Mouse (Mus musculus) thymus, adult 18-20 months (tissue): ENCODE measurements around the gene Evx2.

Source experiments
- DNase-seq, 2 experiments: peaks; one replicate each; pipeline ENCODE4 v3.0.0; 2022; ENCODE audit warnings: mixed read lengths in 2 of 2

Gene Evx2

DNA sequence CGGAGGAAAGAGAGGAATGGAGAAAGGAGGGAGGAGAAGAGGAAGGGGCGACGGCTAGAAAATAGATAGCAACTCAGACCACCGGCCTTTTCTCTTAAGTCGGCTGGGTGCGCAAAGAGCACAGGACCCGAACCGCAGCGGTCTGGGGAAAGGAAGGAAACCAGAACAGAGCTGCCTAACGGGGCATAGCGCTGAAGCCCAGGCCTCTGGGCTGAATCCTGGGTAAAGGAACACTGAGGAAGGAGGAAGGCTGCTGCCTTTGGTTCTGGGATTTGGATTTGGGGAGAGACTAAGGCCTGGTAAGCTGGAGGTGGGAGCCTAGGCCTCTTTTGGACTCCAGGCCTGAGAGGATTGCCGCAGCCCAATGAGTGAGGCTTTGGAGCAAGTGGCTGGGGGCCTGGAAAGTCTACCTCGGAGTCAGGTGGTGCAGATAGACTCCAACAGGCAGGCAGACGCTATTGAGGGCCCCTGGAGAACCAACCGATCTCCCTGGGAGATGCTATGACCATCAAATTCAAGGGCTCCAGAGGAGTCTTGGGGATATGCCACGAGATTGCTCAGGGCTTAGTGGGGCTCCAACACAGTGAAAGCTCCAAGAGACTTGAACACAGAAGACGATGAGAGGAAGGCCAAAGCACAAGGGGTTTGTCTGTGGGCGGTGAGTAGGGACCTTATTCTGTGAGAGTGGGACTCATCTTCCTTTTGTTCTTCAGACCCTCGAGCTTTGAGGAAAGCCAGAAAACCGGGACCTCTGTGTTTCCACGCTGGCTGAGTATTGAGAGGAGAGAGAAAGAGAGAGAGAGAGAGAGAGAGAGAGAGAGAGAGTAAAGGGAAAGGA lies 21.4 kb upstream of the Evx2 start:
- no peak for DNase-seq

DNA sequence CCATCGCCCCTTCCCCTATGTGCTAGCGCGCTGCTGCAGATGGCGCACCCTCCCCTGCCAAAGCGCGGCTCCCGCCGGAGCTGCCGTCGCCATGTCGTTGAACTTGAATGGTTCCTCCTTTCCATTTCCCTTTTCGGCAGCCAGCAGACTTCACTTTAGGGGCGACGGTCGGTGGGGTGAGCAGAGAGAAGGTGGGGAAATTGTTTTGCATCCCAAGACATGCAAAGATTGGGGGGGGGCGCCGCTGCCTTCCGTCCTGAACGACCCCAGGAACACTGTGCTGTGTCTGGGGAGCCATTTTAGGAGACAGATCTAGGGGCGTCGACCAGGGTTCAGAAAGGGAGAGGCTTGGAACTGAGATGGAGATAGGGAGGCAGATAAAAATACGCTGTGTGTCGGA lies 20.6 kb upstream of the Evx2 start:
- DNase-seq: no peak

DNA sequence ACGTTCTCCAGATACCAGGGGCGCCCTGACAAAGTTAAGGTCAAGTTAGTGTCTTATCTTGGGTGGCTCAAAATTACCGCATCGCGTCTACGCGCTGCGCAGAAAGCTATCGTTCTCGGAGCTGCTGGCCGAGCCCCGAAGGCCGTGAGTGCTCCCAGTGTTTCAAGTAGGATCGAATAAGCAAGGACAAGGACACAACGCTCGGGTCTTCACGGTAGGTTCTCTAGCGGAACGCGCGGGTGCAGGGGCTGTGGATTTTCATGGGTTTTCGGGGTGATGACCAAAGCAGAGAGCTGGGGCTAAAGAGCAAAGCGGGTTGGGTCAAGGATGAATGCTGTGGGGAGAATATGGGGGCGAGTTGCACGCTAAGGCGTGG lies 20.2 kb upstream of the Evx2 start:
- DNase-seq: no peak

DNA sequence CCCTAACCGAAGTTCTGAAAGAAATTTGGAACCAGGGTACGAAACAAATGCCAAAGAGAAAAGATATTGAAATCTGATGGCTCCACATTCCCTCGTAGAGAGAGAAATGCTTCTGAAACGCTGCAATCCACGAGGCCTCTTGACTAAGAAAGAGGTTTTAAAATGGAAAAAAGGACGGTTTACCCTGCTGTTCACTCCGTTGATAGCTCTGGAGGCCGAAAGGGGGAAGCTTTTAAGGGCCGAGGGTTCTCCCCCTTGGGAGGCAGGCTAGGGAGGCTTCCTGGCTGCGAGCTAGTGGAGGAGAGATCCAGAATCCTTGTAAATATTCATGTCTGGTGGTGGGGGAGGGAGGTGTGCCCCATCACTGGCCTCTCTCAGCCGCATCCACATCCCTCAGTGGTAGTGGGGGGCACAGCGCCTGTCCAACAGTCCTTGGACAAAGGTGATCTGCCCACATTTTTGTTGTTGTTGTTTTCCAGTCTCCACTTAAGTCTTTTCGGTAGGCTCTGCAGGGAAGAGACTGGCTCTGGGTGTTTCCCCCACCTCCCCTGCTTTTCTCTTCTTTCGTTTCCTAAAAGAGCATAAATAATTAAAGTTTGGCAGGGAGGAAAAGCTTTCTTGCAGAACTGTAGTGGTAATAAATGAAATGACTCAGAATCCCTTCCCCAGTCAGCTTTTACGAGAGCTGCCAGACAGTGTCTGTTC lies 19.7 kb upstream of the Evx2 start, which contains the start of gene Hoxd11:
Gene Hoxd11 (plus strand): TSS at position 667 of the 705 bp plus-strand sequence.
- DNase-seq: no peak

DNA sequence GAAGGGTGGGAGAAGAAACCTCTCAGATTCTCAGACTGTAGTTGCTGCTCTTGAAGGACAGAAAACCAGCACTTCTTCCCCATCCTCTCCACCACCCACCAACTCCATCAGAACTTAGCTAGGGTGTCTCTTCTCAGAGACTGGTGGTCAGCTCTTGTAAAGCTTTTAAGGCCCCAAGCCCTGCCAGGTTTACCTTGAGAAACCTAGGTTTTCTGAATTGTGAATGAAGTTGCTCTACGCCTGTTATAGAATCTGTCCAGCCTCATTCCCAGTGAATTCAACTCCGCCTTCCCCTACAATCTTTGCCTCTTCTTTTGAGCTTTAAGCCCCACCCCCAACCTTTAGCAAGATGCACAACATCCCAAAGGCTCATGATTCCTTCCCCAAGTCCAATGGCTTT lies 17.7 kb upstream of the Evx2 start:
- DNase-seq: no peak

DNA sequence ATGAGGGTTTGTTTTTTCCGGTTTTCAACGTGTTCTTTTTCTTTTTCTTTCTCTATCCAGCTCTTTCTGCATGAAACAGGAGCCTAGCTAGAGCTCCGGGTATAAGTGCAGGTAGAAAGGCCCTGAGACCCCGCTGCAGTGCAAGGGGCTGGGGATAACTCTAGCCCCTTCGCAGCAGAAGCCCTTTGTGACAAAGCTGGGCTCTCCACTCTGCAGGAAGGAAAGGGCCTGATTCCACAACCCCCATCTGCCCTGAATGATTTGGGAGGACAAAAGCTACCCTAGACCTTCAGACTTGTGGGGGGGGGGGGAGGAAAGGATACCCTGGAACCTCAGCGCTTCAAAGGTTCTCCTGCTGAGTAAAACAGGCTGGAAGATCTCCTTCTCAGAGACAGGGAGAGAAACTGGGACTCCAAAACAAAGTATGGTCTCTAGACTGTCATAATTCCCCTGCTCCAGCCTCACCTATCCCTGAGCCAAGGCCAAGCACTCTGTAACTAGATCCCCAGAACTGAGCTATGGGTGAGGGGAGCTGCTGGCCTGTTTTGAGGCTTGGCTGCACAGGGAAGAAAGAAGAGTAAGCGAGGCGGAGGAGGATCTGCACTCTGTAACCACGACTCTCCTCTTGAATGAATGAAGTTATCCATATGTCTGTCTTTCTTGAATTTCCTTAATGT lies 17.2 kb upstream of the Evx2 start:
- no peak for DNase-seq

DNA sequence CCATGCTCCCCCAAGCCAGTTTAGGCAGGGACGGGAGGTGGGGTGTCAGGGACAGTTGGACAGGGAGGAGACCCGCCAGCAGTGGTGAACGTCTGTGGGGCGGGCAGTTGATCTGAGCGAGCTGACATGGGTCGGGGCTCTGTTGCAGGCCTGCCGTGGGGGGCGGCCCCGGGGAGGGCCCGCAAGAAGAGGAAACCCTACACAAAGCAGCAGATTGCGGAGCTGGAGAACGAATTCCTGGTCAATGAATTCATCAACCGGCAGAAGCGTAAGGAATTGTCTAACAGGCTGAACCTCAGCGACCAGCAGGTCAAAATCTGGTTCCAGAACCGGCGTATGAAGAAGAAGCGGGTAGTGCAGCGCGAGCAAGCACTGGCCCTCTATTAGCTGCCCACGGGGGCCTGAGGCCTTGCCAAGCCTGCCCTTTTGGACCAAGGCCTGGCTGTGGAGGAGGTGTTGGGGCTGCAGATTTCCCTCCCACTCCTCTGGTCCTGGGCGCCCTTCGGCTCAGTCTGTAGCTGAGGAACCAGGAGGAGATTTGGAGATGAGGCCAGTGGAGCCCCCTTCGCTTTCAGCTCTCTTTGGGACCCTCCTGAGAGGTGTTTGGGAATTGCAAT lies 16.4 kb upstream of the Evx2 start:
- DNase-seq: no peak

DNA sequence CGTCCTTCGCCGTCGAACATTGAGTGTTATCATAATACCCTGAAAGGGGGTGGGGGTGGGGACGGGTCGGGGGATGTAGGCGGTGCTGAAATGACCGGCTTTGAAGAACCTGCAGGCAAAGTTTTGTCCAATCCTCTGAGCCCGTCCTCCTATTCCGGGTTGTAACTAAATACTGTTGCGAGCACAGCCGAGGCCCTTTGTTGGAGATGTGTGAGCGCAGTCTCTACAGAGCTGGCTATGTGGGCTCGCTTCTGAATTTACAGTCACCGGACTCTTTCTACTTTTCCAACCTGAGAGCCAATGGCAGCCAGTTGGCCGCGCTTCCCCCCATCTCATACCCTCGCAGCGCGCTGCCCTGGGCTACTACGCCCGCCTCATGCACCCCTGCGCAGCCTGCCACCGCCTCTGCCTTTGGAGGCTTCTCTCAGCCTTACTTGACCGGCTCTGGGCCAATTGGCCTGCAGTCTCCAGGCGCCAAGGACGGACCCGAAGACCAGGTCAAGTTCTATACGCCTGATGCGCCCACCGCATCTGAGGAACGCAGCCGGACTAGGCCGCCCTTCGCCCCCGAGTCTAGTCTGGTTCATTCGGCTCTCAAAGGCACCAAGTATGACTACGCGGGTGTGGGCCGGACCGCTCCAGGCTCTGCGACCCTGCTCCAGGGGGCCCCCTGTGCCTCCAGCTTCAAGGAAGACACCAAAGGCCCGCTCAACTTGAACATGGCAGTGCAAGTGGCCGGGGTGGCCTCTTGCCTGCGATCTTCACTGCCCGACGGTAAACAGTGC lies 15.7 kb upstream of the Evx2 start, which contains the start of gene Hoxd12:
Gene Hoxd12 (plus strand): TSS at position 133 of the 785 bp plus-strand sequence.
- no peak for DNase-seq

DNA sequence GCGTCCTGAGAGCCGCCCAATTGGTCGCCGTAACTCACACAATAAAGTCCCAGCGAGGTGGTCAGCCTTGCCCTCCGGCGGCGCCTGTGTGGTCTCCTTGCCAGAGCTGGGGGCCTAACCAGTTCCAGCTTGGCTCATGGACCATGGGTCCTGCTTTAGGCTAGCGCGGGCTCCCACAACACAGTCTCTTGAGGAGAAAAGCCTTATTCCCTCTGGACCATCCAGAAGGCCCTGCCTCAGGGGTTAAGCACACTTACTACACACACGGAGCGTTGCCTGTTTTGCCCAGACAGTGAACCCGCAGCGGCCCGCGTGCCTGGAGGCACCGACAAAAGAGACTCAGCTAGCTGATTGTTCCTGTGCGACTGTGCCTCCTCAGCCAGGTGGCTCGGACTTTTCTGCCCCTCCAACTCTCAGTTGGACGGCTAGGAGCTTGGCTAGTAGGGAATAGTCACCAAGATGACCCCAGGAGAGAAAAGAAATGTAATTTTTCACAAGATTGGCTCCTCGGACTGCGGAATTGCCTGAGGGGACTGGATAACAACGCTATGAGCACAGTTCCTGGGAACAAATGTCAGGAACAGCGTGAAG lies 14.6 kb upstream of the Evx2 start:
- DNase-seq: no peak

DNA sequence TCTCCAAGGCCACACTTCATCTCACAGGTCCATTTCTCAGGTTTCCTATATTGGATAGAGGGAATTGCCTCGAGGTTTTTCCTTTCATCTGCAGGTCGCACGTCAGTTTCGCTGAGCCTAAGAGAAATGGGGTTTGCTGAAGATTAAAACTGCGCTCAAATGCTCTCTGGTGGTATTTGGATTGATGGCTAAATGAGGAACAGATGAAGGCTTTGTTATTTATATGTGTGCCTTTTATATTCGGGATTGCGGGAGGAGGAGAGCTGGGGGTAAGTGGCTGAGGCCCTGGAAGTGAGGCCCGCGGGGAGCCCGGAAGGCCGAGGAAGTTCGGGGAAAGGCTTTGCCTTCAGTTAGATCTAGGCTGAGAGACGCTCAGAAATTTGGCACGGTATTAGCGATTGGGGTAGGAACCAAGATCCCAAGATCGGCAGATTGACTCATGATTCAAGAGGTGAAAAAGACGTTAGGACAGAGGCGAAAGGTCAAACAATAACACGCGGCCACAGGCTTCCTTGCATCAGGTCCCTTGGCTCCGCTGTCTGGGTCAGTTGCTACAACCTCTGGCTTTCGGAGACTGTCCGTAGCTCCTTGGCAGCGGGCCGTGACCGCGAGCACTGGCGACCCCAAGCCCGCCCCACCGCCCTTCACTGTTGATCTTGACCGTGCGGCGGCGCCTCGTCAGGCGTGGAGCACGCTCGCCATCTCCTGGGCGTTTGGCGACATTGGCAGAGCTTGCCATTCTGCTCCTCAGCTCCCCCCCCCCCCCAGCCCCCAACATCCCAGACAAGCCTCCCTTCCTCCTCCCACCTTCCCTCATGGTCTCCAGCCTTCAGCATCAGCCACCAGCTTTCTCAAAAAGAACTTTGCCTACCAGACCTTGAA lies 13.4 kb upstream of the Evx2 start:
- no peak for DNase-seq

DNA sequence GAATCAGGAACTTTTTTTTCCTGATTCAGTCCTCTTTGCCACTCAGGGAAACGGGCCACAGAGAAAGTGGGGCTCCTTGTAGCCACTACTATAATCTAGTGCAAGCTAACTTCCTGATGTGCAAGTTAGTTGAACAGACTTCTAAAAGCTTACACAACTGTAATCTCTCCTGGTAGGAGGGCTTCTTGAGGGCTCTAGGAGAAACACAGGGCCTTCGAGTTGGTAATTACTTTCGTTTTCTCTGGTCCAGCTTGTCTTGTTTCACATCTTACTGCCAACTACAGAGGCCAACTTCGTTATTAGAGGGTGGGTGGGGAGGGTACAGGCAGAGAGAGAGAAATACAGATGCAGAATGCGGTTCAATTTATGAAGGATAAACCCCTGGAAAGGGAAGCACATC lies 12.5 kb upstream of the Evx2 start:
- DNase-seq: no peak

DNA sequence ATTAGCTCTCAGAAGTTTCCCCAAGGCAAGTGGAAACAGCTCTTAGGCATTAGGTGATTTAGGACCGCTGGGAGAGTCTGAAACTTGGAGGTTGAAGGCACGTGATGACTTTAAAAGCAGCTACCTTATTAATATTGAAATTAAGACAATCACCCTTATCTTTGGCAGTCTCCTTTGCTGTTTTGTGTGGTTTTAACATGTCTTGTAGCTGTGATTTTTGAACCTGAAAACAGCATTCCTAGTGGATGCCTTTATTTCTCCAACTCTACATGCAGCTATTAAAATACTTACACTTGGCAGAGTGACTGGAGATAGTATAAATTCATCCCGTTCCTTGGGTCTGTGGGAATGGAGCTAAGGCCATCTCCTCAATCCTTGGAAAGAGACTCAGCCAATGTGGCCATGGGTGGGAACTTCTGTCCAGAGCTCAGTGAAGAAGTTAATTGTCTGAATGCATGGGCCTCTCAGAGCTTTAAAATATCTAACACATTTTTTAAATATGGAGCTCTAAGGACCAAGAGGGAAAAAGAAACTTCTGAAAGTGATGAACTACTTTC lies 11.4 kb upstream of the Evx2 start:
- no peak for DNase-seq

DNA sequence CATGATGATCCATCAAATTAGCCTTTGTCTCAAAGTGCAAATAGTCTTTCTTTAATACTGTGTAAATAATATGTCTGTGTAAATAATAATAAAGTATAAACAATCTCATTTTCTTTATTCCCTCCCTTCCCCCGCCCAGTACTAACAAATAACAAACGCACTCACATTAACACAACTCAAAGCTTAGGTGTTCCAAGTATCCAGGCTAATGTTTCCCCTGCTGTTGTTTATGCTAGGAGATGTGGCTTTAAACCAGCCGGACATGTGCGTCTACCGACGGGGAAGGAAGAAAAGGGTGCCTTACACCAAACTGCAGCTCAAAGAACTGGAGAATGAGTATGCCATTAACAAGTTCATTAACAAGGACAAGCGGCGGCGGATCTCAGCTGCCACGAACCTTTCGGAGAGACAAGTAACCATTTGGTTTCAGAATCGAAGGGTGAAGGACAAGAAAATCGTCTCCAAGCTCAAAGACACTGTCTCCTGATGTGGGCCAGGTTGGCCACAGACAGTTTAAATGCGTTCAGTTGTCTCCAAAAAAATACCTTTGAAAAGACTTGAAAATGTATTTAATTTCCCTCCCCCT lies 10.4 kb upstream of the Evx2 start:
- DNase-seq: no peak

DNA sequence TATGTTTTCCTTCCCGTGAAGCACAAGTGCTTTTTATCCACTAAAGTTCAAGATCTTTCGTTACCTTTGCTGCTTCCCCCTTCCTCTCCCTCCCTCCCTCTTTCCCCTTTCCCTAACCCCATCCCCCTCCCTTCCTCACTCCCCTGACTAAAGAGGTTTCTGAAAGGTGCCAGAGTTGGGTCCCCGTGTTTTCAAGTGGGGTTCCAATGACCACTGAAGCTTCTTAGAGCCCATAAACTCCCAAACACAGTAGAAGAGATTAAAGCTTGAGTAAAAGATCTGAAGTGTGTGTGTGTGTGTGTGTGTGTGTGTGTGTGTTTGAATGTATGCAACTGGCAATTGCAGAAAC lies 9.8 kb upstream of the Evx2 start:
- DNase-seq: no peak

DNA sequence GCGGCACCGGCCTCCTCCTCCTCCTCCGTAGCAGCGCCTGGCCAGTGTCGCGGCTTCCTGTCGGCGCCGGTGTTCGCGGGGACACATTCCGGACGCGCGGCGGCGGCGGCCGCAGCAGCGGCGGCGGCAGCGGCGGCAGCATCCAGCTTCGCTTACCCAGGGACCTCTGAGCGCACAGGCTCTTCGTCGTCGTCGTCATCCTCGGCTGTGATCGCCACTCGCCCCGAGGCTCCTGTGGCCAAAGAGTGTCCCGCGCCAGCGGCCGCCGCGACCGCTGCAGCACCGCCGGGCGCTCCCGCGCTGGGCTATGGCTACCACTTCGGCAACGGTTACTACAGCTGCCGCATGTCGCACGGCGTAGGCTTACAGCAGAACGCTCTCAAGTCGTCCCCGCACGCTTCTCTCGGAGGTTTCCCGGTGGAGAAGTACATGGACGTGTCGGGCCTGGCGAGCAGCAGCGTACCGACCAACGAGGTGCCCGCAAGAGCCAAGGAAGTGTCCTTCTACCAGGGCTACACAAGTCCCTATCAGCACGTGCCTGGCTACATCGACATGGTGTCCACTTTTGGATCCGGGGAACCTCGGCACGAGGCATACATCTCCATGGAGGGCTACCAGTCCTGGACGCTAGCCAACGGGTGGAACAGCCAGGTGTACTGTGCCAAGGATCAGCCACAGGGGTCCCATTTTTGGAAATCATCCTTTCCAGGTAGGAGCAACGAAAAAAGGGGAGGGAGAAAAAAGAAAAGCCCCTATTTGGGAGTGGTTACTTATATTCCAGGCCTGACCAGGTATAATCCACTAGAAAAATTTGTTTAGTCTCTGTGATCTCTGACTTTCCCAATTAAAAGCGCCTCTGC lies 9.2 kb upstream of the Evx2 start:
- no peak for DNase-seq

DNA sequence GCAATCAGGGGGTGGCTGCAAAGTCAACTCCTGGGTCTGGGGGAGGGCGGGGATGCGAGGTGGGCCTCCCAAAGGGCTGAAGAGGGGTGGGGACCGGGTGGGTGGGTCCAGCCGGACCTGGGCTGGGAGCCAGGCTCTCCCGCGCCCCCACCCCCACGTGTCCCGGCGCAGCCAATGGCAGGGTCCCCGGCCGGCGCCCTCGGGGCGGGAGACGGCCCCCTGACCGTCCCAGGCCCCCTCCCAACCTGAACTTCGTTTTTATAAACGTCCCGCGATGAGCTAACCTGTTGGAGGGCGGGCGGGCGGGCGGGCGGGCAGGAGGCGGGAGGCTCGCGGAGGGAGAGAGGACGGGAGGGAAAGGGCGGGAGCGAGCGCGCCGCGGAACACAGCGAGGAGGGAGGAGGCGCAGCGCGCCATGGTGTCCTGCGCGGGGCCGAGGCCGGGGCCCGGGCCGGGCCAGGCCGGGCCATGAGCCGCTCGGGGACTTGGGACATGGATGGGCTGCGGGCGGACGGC lies 8.5 kb upstream of the Evx2 start, which contains the start of gene Hoxd13:
Gene Hoxd13 (plus strand): TSS at position 469 of the 516 bp plus-strand sequence.
- DNase-seq: no peak

DNA sequence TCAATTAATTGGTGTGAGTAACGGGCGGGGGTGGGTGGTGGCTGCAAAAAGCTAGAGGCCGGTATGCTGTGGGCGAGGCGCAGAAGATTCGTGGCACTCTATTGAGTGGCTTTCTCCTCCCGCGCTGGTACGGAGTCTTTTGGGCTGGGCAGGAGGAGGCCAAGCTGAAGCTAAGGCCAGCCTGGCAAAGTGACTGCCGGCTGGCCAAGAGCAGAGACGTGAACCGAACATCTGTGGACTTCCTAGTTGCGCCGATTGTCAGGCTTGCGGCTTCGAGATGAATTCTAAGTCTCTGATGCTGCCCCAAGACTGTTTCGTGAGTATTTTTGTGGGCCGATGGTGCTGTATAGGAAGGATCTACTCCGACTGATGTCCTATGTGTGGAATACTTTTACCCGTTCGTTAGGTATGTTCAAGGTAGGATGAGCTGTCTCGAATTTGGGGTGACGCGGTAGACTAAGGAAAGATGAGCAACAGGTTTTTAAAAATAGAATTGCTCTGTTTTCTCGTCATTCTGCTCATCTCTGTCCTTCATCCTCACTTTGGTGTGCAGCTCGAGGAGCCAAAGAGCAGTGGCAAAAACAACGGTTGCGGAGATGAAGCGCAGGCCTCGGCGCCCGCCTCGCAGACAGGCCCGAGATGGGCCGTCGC lies 8.0 kb upstream of the Evx2 start:
- no peak for DNase-seq

DNA sequence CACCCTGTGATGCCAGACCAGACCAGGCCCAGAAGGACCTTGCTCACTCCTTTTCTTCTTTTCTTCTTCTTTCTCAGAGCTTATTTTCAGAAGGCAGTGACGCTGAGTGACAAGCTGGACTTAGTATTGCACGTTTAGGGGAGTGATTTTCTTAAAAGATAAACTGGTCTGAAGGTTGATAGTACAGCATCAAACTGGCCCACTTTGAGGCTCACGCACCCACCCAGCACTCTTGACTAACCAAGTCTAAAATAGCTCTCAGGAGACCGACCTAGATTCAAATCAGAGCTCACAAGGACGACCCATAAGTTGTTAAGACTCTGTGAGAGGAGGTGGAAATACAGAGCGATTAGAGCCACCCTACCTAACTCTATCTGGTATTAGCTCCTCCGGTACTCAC lies 7.1 kb upstream of the Evx2 start:
- DNase-seq: no peak
